Mouse (Mus musculus): ENCODE results near the gene Tac4. TPM values are rescaled to one million over a fixed set of nuclear protein-coding genes. Genes with fewer than 3 reads are reported as not detected.

Gene Tac4
- total RNA-seq, 2 experiments from 2014 or later, result not detected

DNA sequence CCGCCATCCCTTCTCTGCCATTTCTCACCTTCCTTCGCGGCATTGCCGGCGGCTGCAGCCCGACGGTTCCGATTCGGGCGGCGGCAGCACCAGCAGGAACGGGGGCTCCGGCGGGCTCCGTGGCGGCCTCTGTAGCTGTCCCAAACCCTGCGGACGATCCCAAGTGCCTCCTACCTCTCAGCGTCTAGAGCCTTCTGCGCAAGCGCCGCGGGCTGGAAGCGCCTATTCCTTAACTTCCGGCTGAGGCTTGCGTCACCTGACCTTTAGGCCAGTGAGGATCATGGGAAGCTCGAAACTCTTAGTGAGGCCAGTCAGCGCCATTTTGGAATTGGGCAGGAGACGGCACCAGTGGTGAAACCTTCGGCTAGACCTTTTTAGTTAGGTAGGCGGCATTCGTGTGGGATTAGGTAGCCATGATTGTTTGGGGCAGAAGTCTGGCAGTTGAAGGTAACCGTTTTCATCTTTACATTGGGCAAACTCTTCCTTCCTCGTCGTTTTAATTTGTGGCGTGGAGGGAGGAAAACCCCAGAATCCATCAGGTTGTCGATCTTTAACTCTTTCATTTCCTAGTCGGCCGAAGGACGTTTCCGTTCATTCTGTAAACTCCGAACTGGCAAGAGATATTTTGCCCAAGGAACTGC lies 48.8 kb downstream of the Tac4 start, which contains the start of gene Kat7:
Gene Kat7 (minus strand): TSS at position 240 of the 641 bp plus-strand sequence.
- peak; percentile 97 for DNase-seq
- intact Hi-C loops (cut with DNase I), result no loop called here

GRCm38 (mm10) chr11:95310648-95311424 lies 49.5 kb downstream of the Tac4 start:
- DNase-seq, result peak; percentile 8
- intact Hi-C loops (cut with DNase I), result no loop called here

GRCm38 (mm10) chr11:95311425-95311807 lies 50.1 kb downstream of the Tac4 start:
- intact Hi-C loops (cut with DNase I), result no loop called here
- no peak for DNase-seq

DNA sequence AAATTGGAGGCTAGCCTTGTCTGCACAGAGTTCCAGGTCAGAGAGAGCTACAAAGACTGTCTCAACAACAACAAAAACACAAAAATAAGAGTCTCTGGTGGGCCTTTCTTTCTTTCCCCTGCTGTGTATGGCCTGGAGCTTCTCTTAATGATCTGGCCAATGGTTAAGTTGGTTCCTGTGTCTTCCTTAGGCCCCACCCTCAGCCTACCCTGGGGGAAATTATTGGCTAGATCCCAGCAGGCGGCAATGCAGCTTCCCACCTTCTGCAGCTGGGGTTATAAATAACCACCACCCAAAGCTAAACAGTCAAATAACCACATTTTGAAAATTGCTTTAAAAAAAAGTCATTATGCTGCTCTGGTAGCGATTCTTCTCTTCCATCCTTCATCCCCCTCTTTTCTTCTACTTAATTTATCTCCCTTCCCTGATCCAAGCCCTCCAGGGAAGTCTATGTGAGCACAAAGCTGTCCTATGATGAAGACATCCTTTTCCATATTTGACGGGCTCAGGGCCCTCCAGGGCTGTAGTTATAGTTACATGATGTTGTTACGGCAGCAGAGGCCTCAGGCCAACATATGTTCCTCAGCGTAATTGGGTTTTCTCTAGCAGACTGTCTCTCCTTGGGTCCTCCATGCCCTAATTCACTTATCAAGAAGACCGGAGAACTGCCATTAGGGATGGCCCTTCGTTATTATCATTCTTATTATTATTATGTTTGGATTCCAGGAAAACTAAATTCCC lies 54.1 kb downstream of the Tac4 start:
- intact Hi-C loops (cut with DNase I), result no loop called here
- DNase-seq, result no peak

- DNase-seq, result no peak
- intact Hi-C loops (cut with DNase I), result no loop called here
Measured at GRCm38 (mm10) chr11:95318116-95318515, 56.8 kb downstream of the Tac4 start.

Other genes starting within 250 kb of the Tac4 start
- gene Pdk2, start 220.2 kb upstream of the Tac4 start, total RNA-seq (2021), result 10 to 100 TPM; 21.4 to 22.2 TPM
- 10 to 100 TPM; 20.3 to 20.5 TPM for gene Itga3, start 184.7 kb upstream of the Tac4 start, total RNA-seq (2021)
- not detected for gene Dlx3, start 141.4 kb upstream of the Tac4 start, total RNA-seq (2021)
- under 1 TPM; 0.18 to 0.24 TPM for gene Dlx4, start 115.3 kb upstream of the Tac4 start, total RNA-seq (2021)
- 10 to 100 TPM; 70.2 to 72.0 TPM for gene Kat7, start 48.7 kb downstream of the Tac4 start, total RNA-seq (2021)
- gene Fam117a, start 75.5 kb downstream of the Tac4 start, total RNA-seq (2021), result 1 to 10 TPM; 4.5 to 4.8 TPM
- gene Slc35b1, start 123.2 kb downstream of the Tac4 start, total RNA-seq (2021), result 10 to 100 TPM; 85.9 to 87.2 TPM
- gene Spop, start 152.6 kb downstream of the Tac4 start, total RNA-seq (2021), result 100 to 1,000 TPM; 103 to 126 TPM